Mouse (Mus musculus): Measurements from ENCODE around the gene Atf6. TPM values are rescaled to one million over a fixed set of nuclear protein-coding genes. Genes with fewer than 3 reads are reported as not detected.

The Atf6 gene
- polyA plus RNA-seq, 1 experiment from 2014 or later = 11.9 TPM

GRCm38 (mm10) chr1:170718133-170718810, 149.3 kb downstream of the Atf6 start:
- H3K4me2 ChIP-seq (ENCODE audit: low read depth) = no peak overlapping the region
- H3K27ac ChIP-seq (ENCODE audit: low read depth, low read length) = no peak overlapping the region
- H3K9me3 ChIP-seq (ENCODE audit: control insufficient read depth, low read length) = no peaks in the 10 kb centered on the region
- no peak for ATAC-seq (ENCODE audit: insufficient read depth, low FRiP score, low TSS enrichment)
- H3K27me3 ChIP-seq (ENCODE audit: control insufficient read depth, insufficient read depth, low read length) = no peaks in the 10 kb centered on the region
- WGBS = 69% methylated on average over 8 of the region's 8 CpGs
- no peak overlapping the region for H3K4me3 ChIP-seq (ENCODE audit: low read depth, low read length)
- H3K4me1 ChIP-seq (ENCODE audit: control insufficient read depth, insufficient read depth, low read length) = no peaks in the 10 kb centered on the region
- H3K9ac ChIP-seq (ENCODE audit: low read length) = no peak overlapping the region
- no peaks in the 10 kb centered on the region for H3K36me3 ChIP-seq (ENCODE audit: control insufficient read depth, insufficient read depth, low read length)
- no peak for DNase-seq (ENCODE audit: low spot score)

GRCm38 (mm10) chr1:170717241-170717828, 150.2 kb downstream of the Atf6 start:
- no peaks in the 10 kb centered on the region for H3K4me1 ChIP-seq (ENCODE audit: control insufficient read depth, insufficient read depth, low read length)
- H3K9ac ChIP-seq (ENCODE audit: low read length) = no peak overlapping the region
- 94% methylated on average over 3 of the region's 3 CpGs for WGBS
- H3K4me3 ChIP-seq (ENCODE audit: low read depth, low read length) = no peak overlapping the region
- H3K27ac ChIP-seq (ENCODE audit: low read depth, low read length) = no peak overlapping the region
- no peaks in the 10 kb centered on the region for H3K9me3 ChIP-seq (ENCODE audit: control insufficient read depth, low read length)
- no peaks in the 10 kb centered on the region for H3K36me3 ChIP-seq (ENCODE audit: control insufficient read depth, insufficient read depth, low read length)
- DNase-seq (ENCODE audit: low spot score) = no peak
- no peak overlapping the region for H3K4me2 ChIP-seq (ENCODE audit: low read depth)
- H3K27me3 ChIP-seq (ENCODE audit: control insufficient read depth, insufficient read depth, low read length) = no peaks in the 10 kb centered on the region
- ATAC-seq (ENCODE audit: insufficient read depth, low FRiP score, low TSS enrichment) = no peak

- Histone ChIP-seq H3K9me3 (ENCODE audit: control insufficient read depth, low read length) (no peaks in the 10 kb centered on the region), H3K27ac (ENCODE audit: low read depth, low read length) (no peak overlapping the region), H3K27me3 (ENCODE audit: control insufficient read depth, insufficient read depth, low read length) (no peaks in the 10 kb centered on the region), H3K9ac (ENCODE audit: low read length) (no peak overlapping the region), H3K36me3 (ENCODE audit: control insufficient read depth, insufficient read depth, low read length) (no peaks in the 10 kb centered on the region; the same call in 1 of the 2 replicates), H3K4me1 (ENCODE audit: control insufficient read depth, insufficient read depth, low read length) (no peaks in the 10 kb centered on the region), H3K4me3 (ENCODE audit: low read depth, low read length) (no peak overlapping the region), H3K4me2 (ENCODE audit: low read depth) (no peak overlapping the region)
- 96% methylated on average over 7 of the region's 7 CpGs for WGBS
- DNase-seq (ENCODE audit: low spot score) = no peak
- ATAC-seq (ENCODE audit: insufficient read depth, low FRiP score, low TSS enrichment) = no peak
Observed at GRCm38 (mm10) chr1:170711731-170712130, 155.8 kb downstream of the Atf6 start.

DNA sequence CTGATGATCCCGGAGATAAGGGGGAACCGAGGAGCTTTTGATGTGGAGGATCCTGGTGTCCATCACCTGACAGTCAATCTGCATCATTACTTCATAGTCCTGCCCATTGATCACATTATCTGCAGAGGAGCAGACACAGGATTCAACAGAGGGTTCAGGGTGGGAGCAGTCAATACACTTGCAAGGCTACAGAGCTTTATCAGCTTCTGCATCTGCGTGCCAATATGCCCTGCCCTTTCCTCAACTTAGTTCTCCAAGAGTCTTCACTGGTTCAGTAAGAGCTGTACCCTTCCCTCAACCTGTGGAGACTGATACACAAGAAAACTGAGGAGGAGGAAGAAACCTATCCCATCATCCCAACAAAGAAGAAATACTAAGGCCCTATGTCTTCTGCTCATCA, 157.6 kb downstream of the Atf6 start:
- H3K27ac ChIP-seq (ENCODE audit: low read depth, low read length) = no peak overlapping the region
- ATAC-seq (ENCODE audit: insufficient read depth, low FRiP score, low TSS enrichment) (no peak), DNase-seq (ENCODE audit: low spot score) (no peak)
- no peaks in the 10 kb centered on the region for H3K4me1 ChIP-seq (ENCODE audit: control insufficient read depth, insufficient read depth, low read length)
- WGBS = 99% methylated on average over 3 of the region's 3 CpGs
- no peak overlapping the region for H3K4me3 ChIP-seq (ENCODE audit: low read depth, low read length)
- H3K9ac ChIP-seq (ENCODE audit: low read length) = no peak overlapping the region
- no peaks in the 10 kb centered on the region; the same call in 1 of the 2 replicates for H3K36me3 ChIP-seq (ENCODE audit: control insufficient read depth, insufficient read depth, low read length)
- H3K9me3 ChIP-seq (ENCODE audit: control insufficient read depth, low read length) = no peaks in the 10 kb centered on the region
- H3K4me2 ChIP-seq (ENCODE audit: low read depth) = no peak overlapping the region
- H3K27me3 ChIP-seq (ENCODE audit: control insufficient read depth, insufficient read depth, low read length) = no peaks in the 10 kb centered on the region

DNA sequence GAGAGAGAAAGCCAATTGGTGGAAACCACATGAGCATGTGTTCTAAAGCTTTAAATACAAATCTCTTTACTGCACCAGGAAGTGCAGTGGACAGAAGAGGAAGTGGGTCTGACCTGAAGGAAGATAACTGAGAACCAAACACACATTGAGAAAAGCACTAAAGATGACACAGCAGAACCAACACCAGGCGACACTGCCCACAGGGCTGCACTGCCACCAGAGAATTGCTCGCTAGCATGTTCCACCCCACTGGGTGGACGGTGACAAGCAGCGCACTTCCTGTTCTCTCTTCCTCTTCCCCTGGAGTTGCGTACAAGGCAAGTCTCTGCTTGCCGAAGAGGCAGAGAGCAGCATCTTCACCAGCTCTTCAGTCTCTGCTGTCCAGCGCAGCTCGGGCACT, 158.1 kb downstream of the Atf6 start:
- no peak overlapping the region for H3K9ac ChIP-seq (ENCODE audit: low read length)
- no peaks in the 10 kb centered on the region; the same call in 1 of the 2 replicates for H3K36me3 ChIP-seq (ENCODE audit: control insufficient read depth, insufficient read depth, low read length)
- H3K4me2 ChIP-seq (ENCODE audit: low read depth) = no peak overlapping the region
- ATAC-seq (ENCODE audit: insufficient read depth, low FRiP score, low TSS enrichment) (no peak), DNase-seq (ENCODE audit: low spot score) (no peak)
- WGBS = 88% methylated on average over 8 of the region's 8 CpGs
- H3K27ac ChIP-seq (ENCODE audit: low read depth, low read length) = no peak overlapping the region
- no peaks in the 10 kb centered on the region for H3K27me3 ChIP-seq (ENCODE audit: control insufficient read depth, insufficient read depth, low read length)
- no peaks in the 10 kb centered on the region for H3K4me1 ChIP-seq (ENCODE audit: control insufficient read depth, insufficient read depth, low read length)
- H3K9me3 ChIP-seq (ENCODE audit: control insufficient read depth, low read length) = no peaks in the 10 kb centered on the region
- no peak overlapping the region for H3K4me3 ChIP-seq (ENCODE audit: low read depth, low read length)

GRCm38 (mm10) chr1:170709034-170709433, 158.5 kb downstream of the Atf6 start:
- WGBS = 91% methylated on average over 3 of the region's 3 CpGs
- Histone ChIP-seq H3K27ac (ENCODE audit: low read depth, low read length) (no peak overlapping the region), H3K9ac (ENCODE audit: low read length) (no peak overlapping the region), H3K9me3 (ENCODE audit: control insufficient read depth, low read length) (no peaks in the 10 kb centered on the region), H3K27me3 (ENCODE audit: control insufficient read depth, insufficient read depth, low read length) (no peaks in the 10 kb centered on the region), H3K4me3 (ENCODE audit: low read depth, low read length) (no peak overlapping the region), H3K4me1 (ENCODE audit: control insufficient read depth, insufficient read depth, low read length) (no peaks in the 10 kb centered on the region), H3K4me2 (ENCODE audit: low read depth) (no peak overlapping the region), H3K36me3 (ENCODE audit: control insufficient read depth, insufficient read depth, low read length) (no peaks in the 10 kb centered on the region; the same call in 1 of the 2 replicates)
- ATAC-seq (ENCODE audit: insufficient read depth, low FRiP score, low TSS enrichment) = no peak
- DNase-seq (ENCODE audit: low spot score) = no peak

DNA sequence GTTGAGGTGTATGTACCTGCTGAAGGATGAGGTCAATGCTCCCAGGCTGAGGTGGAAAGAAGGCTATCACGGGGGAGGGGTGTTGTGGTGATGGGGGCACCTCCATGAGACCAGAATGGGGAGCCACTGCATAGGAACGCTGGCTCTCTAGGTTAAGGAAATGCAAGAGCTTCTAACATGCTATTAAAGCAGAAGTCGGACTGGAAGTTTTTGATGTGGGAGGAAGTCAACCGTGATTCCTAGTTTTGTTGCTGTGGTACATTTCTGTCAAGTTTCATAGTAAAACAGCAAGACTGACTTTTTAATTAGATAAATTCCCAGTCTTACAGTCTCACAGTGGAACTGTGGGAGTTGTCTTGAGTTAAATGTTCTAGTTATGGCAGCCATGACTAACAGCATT, 161.5 kb downstream of the Atf6 start:
- Histone ChIP-seq H3K4me2 (ENCODE audit: low read depth) (no peak overlapping the region), H3K4me3 (ENCODE audit: low read depth, low read length) (no peak overlapping the region), H3K9me3 (ENCODE audit: control insufficient read depth, low read length) (no peaks in the 10 kb centered on the region), H3K9ac (ENCODE audit: low read length) (no peak overlapping the region), H3K36me3 (ENCODE audit: control insufficient read depth, insufficient read depth, low read length) (no peaks in the 10 kb centered on the region; the same call in 1 of the 2 replicates), H3K27ac (ENCODE audit: low read depth, low read length) (no peak overlapping the region), H3K4me1 (ENCODE audit: control insufficient read depth, insufficient read depth, low read length) (no peaks in the 10 kb centered on the region), H3K27me3 (ENCODE audit: control insufficient read depth, insufficient read depth, low read length) (no peaks in the 10 kb centered on the region)
- WGBS = 93% methylated on average over 4 of the region's 4 CpGs
- DNase-seq (ENCODE audit: low spot score) (no peak), ATAC-seq (ENCODE audit: insufficient read depth, low FRiP score, low TSS enrichment) (no peak)

GRCm38 (mm10) chr1:170704911-170705594, 162.5 kb downstream of the Atf6 start:
- WGBS = 87% methylated on average over 4 of the region's 4 CpGs
- H3K4me3 ChIP-seq (ENCODE audit: low read depth, low read length) = no peak overlapping the region
- no peak overlapping the region for H3K9ac ChIP-seq (ENCODE audit: low read length)
- H3K27ac ChIP-seq (ENCODE audit: low read depth, low read length) = no peak overlapping the region
- H3K27me3 ChIP-seq (ENCODE audit: control insufficient read depth, insufficient read depth, low read length) = no peaks in the 10 kb centered on the region
- no peaks in the 10 kb centered on the region for H3K9me3 ChIP-seq (ENCODE audit: control insufficient read depth, low read length)
- no peaks in the 10 kb centered on the region for H3K4me1 ChIP-seq (ENCODE audit: control insufficient read depth, insufficient read depth, low read length)
- DNase-seq (ENCODE audit: low spot score) (no peak), ATAC-seq (ENCODE audit: insufficient read depth, low FRiP score, low TSS enrichment) (no peak)
- no peak overlapping the region for H3K4me2 ChIP-seq (ENCODE audit: low read depth)
- no peaks in the 10 kb centered on the region; the same call in 1 of the 2 replicates for H3K36me3 ChIP-seq (ENCODE audit: control insufficient read depth, insufficient read depth, low read length)

All from neural tube, embryonic 11.5 days (tissue).